Mouse (Mus musculus) heart, postnatal 0 days (tissue): ENCODE measurements at regions not wholly inside any gene's neighbourhood (a gene's known extent, or its start where the extent isn't known, plus 50 kb on each side); places are given as distances from the start of the nearest gene placed in this dataset.
A peak's percentile ranks its signal among the peaks of the same experiment; 100 is the strongest.

Source experiments
- ATAC-seq: fragments of 200-750 bp; cut with Nextera tagmentation; 2 replicates; pipeline ENCODE4 v1.8.0; 2017; ENCODE audit warnings: low read depth, moderate number of reproducible peaks, moderate library complexity; ENCODE audit not compliant: insufficient read depth
- DNase-seq: peaks from one replicate; pipeline ENCODE4 v3.0.0-alpha.2; 2016; ENCODE audit warnings: low spot score
- H3K27ac ChIP-seq: fragments of 300-500 bp; sonication (generic); 2 replicates; pipeline ENCODE4 v1.5.1; 2014; ENCODE audit warnings: low read depth, mild to moderate bottlenecking
- H3K27me3 ChIP-seq: fragments of 300-500 bp; sonication (generic); 2 replicates; pipeline ENCODE4 v1.6.1; 2014; ENCODE audit warnings: low read length, mixed read lengths; ENCODE audit not compliant: control insufficient read depth, insufficient read depth
- H3K36me3 ChIP-seq: fragments of 300-500 bp; sonication (generic); replicated peaks from 2 replicates; pipeline ENCODE4 v1.6.1; 2014; ENCODE audit warnings: low read length, mixed read lengths; ENCODE audit not compliant: control insufficient read depth, insufficient read depth
- H3K4me1 ChIP-seq: fragments of 300-500 bp; sonication (generic); 2 replicates; pipeline ENCODE4 v1.6.1; 2014; ENCODE audit warnings: antibody characterized with exemption; ENCODE audit not compliant: control insufficient read depth, insufficient read depth
- H3K4me2 ChIP-seq: fragments of 300-500 bp; sonication (generic); 2 replicates; pipeline ENCODE4 v1.6.1; 2014; ENCODE audit warnings: low read depth, mild to moderate bottlenecking, low read length, moderate library complexity
- H3K4me3 ChIP-seq: fragments of 300-500 bp; sonication (generic); 2 replicates; pipeline ENCODE4 v1.5.1; 2014; ENCODE audit warnings: low read depth, low read length
- H3K9ac ChIP-seq: fragments of 300-500 bp; sonication (generic); replicated peaks from 2 replicates; pipeline ENCODE4 v1.6.1; 2014; ENCODE audit warnings: low read depth, low read length, mixed read lengths
- H3K9me3 ChIP-seq: fragments of 300-500 bp; sonication (generic); replicated peaks from 2 replicates; pipeline ENCODE4 v1.6.1; 2016; ENCODE audit warnings: low read length; ENCODE audit not compliant: control insufficient read depth
- CTCF ChIP-seq: IDR thresholded peaks from 2 replicates; pipeline ENCODE4 v1.5.1; 2016; ENCODE audit warnings: antibody characterized with exemption, control low read depth, low read depth
- EP300 ChIP-seq: IDR thresholded peaks from 2 replicates; pipeline ENCODE4 v1.6.1; 2016; ENCODE audit warnings: antibody characterized with exemption, low read depth
- WGBS: fragments of 180-500 bp; shearing (Covaris S2); extraction: QIAGEN DNeasy Blood & Tissue Kit; methylation state at CpG from one replicate; pipeline ENCODE4 v1.1.7; 2014; 5-methylcytosine and 5-hydroxymethylcytosine counted together

DNA sequence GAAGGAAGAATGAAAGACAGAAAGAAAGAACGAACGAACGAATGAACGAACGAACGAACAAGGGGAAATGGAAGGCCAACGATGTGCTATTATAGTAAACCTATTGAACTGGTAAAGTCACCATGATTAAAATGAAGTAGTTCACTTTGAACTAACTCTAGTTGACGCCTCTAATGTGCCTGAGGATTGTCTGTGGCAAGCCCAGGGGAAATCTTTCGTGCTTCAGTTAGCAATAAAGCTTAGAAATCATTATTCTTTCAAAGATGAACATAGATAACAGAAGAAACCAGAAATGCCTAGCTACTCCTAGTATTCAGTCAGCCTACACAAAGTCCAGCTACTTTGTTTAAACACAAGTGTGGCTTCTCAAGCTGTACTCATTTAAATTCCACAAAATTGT, 515.9 kb upstream of the Tenm3 start:
- no peak overlapping the region for H3K27ac ChIP-seq
- DNase-seq, result no peak
- WGBS, result 88% methylated on average over 9 of the region's 9 CpGs

DNA sequence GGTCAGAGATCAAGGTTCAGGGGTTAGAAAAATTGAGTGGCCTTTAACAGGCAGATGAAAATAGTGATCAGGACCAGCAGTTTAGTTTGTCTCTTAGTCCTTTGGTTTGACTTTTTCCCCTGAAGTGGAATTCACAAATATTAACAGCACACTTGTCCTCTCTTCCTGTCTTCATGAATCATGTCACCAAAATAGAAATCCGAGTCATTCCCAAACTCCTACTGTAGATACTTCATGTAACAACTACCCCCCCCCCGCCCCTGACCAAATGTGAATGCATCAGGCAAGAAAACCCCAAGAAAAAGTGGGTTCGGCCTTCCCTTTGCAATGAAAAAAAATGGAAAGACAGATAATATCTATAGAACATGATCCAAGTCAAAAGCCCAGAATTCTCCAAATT, 504.9 kb upstream of the Tenm3 start:
- Histone ChIP-seq H3K9ac (no peak overlapping the region), H3K27me3 (no peaks in the 10 kb centered on the region), H3K9me3 (no peaks in the 10 kb centered on the region), H3K4me2 (no peak overlapping the region), H3K4me3 (no peak overlapping the region), H3K27ac (peak overlapping the region; percentile 58), H3K4me1 (peaks cover 3% of the 10 kb centered on the region; the same call in 1 of the 2 replicates), H3K36me3 (no peaks in the 10 kb centered on the region)
- TF ChIP-seq CTCF (no peak), EP300 (no peak)
- 39% methylated on average over 3 of the region's 3 CpGs for WGBS
- peak; percentile 58; the same call in 1 of the 2 replicates for ATAC-seq
- DNase-seq, result peak; percentile 28

More for the DNA sequence above, 515.9 kb upstream of the Tenm3 start:
- Histone ChIP-seq H3K36me3 (no peaks in the 10 kb centered on the region), H3K4me3 (no peak overlapping the region), H3K9ac (no peak overlapping the region), H3K9me3 (no peaks in the 10 kb centered on the region), H3K4me2 (no peak overlapping the region), H3K4me1 (no peaks in the 10 kb centered on the region), H3K27me3 (no peaks in the 10 kb centered on the region)
- no peak for ATAC-seq
- TF ChIP-seq CTCF (no peak), EP300 (no peak)

- Histone ChIP-seq H3K4me3 (no peak overlapping the region), H3K27ac (no peak overlapping the region), H3K4me1 (no peaks in the 10 kb centered on the region), H3K9me3 (no peaks in the 10 kb centered on the region), H3K36me3 (no peaks in the 10 kb centered on the region), H3K9ac (no peak overlapping the region), H3K4me2 (no peak overlapping the region), H3K27me3 (no peaks in the 10 kb centered on the region)
- WGBS, result 85% methylated on average over 4 of the region's 4 CpGs
- no peak for DNase-seq
- no peak for ATAC-seq
- TF ChIP-seq CTCF (no peak), EP300 (no peak)
Measured at GRCm38 (mm10) chr8:49338716-49339115, 495.0 kb upstream of the Tenm3 start.

GRCm38 (mm10) chr8:49326980-49327379, 483.2 kb upstream of the Tenm3 start:
- WGBS, result 82% methylated on average over 4 of the region's 4 CpGs
- Histone ChIP-seq H3K36me3 (no peaks in the 10 kb centered on the region), H3K9me3 (no peaks in the 10 kb centered on the region), H3K4me1 (no peaks in the 10 kb centered on the region), H3K4me2 (no peak overlapping the region), H3K9ac (no peak overlapping the region), H3K27ac (no peak overlapping the region), H3K4me3 (no peak overlapping the region), H3K27me3 (no peaks in the 10 kb centered on the region)
- TF ChIP-seq CTCF (no peak), EP300 (no peak)
- ATAC-seq (no peak), DNase-seq (no peak)

DNA sequence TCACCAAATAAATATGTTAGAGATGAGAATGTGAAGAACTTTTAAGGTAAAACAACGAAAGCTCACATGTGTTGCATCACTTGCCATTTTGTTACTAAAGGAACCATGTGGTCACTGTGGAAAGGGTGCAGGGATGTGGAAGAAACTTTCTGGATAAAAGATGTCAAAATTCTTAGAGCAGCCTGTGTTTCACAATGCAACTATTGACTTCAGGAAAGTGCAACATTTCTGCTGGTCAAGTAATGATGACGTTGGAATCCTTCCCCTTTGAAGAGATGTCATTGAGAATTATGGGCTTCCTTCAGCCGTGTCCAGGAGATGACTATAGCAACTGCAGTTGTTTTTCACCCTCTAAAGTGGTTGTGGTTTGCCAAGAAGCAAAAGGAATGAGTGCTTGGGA, 477.7 kb upstream of the Tenm3 start:
- no peaks in the 10 kb centered on the region for H3K4me1 ChIP-seq
- no peaks in the 10 kb centered on the region for H3K36me3 ChIP-seq
- H3K27ac ChIP-seq, result no peak overlapping the region
- no peak overlapping the region for H3K4me2 ChIP-seq
- WGBS, result 60% methylated on average over 3 of the region's 3 CpGs
- H3K27me3 ChIP-seq, result no peaks in the 10 kb centered on the region
- H3K9ac ChIP-seq, result no peak overlapping the region
- TF ChIP-seq EP300, result no peak
- no peak for TF ChIP-seq CTCF
- DNase-seq, result no peak
- no peaks in the 10 kb centered on the region for H3K9me3 ChIP-seq
- H3K4me3 ChIP-seq, result no peak overlapping the region
- ATAC-seq, result no peak

GRCm38 (mm10) chr8:49313483-49314278, 469.9 kb upstream of the Tenm3 start:
- 55% methylated on average over 10 of the region's 10 CpGs for WGBS
- Histone ChIP-seq H3K9me3 (no peaks in the 10 kb centered on the region), H3K4me3 (no peak overlapping the region), H3K4me1 (peaks cover 13% of the 10 kb centered on the region), H3K9ac (no peak overlapping the region), H3K27me3 (no peaks in the 10 kb centered on the region), H3K36me3 (no peaks in the 10 kb centered on the region), H3K4me2 (no peak overlapping the region), H3K27ac (no peak overlapping the region)
- no peak for TF ChIP-seq CTCF
- DNase-seq (no peak), ATAC-seq (no peak)
